20 mouse cellular contexts compared by ENCODE assay signal in the genomic region with DNA sequence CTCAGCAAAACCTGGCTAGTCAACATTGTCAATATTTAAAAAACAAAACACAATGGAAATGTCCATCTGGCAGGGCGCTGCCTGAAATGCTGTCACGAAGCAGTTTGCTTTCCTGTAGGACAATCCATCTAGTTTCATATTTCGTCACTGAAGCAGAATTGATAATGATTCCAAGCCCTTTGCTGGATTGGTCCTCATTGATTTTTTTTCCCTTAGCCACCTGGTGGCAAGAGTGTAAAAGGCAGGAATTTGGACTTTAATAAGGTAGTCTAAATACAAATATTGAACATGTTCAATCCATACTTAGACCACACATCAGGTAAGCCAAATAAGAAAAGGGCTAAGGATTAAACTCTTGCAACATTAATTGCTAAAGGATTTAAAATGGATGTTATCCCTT. TPM values are rescaled to one million over a fixed set of nuclear protein-coding genes. Genes with fewer than 3 reads are reported as not detected.
DNase-seq lines count a peak whose midpoint lies in the region; ATAC-seq and TF ChIP-seq lines count a peak whose summit lies in the region.
"Had no signal": no experiment of that assay in that cellular context is flagged by ENCODE, and none has a peak within 500 bp of the region (broad histone marks: within the 10 kb centered on the region; RNA-seq: fewer than 3 reads in every experiment).

No protein-coding gene starts in this region.

- no peak for TF ChIP-seq POLR2A in liver, adult 2 months (IDR thresholded peaks at IDR 0.05; ENCODE audit: extremely low read depth, insufficient read depth, low read length)
- no peak for TF ChIP-seq POLR2A in MEL (IDR thresholded peaks at IDR 0.05; ENCODE audit: control insufficient read depth in 1 of 2, insufficient read depth in 1 of 2, low read depth in 1 of 2, low read length in 2 of 2, poor library complexity in 1 of 2)

- H3K4me2 ChIP-seq in hindbrain, postnatal 0 days (ENCODE audit: low read depth, low read length), result no peak overlapping the region
- H3K4me2 ChIP-seq in hindbrain, embryonic 14.5 days (replicated peaks), result no peak overlapping the region
- H3K4me2 ChIP-seq in liver, embryonic 12.5 days, result no peak overlapping the region
- H3K4me2 ChIP-seq: neural tube, embryonic 15.5 days had no signal

- no peak for TF ChIP-seq EP300 in MEL (IDR thresholded peaks at IDR 0.05; ENCODE audit: low read depth in 1 of 2, low read length in 2 of 2)

- H3K79me2 ChIP-seq in liver, adult 2 months (ENCODE audit: control insufficient read depth, insufficient read depth, low read length), result peaks cover 11% of the 10 kb centered on the region; the same call in 1 of the 2 replicates
- H3K79me2 ChIP-seq in MEL (ENCODE audit: control insufficient read depth, insufficient read depth, low read length, poor library complexity), result 0 out of 2 replicates have a peak, but pooled peaks cover 1% of the 10 kb centered on the region

- H3K9me3 ChIP-seq in hindbrain, postnatal 0 days (ENCODE audit: low read length), result no peaks in the 10 kb centered on the region
- no peaks in the 10 kb centered on the region for H3K9me3 ChIP-seq in hindbrain, embryonic 14.5 days (ENCODE audit: control insufficient read depth, low read length)
- no peaks in the 10 kb centered on the region for H3K9me3 ChIP-seq in liver, embryonic 12.5 days (replicated peaks)
- no peaks in the 10 kb centered on the region for H3K9me3 ChIP-seq in MEL (replicated peaks; ENCODE audit: insufficient read depth, low read length)
- H3K9me3 ChIP-seq: heart, embryonic 10.5 days; midbrain, embryonic 10.5 days; neural tube, embryonic 15.5 days had no signal

- 65% methylated on average over 3 of the region's 3 CpGs for WGBS in hindbrain, postnatal 0 days
- 72% methylated on average over 3 of the region's 3 CpGs for WGBS in hindbrain, embryonic 14.5 days
- WGBS in liver, adult 2 months, result 22% methylated on average over 3 of the region's 3 CpGs
- WGBS in liver, embryonic 12.5 days (ENCODE audit: insufficient replicate concordance), result 69% methylated on average over 3 of the region's 3 CpGs

- no peaks in the 10 kb centered on the region for H3K27me3 ChIP-seq in hindbrain, postnatal 0 days (ENCODE audit: insufficient read depth, low read length)
- H3K27me3 ChIP-seq in hindbrain, embryonic 14.5 days (ENCODE audit: control insufficient read depth, insufficient read depth, low read length), result no peaks in the 10 kb centered on the region
- H3K27me3 ChIP-seq in liver, adult 2 months (ENCODE audit: control insufficient read depth, insufficient read depth, low read length), result no peaks in the 10 kb centered on the region
- no peaks in the 10 kb centered on the region for H3K27me3 ChIP-seq in liver, embryonic 12.5 days (replicated peaks)
- no peaks in the 10 kb centered on the region for H3K27me3 ChIP-seq in MEL (ENCODE audit: control insufficient read depth in 1 of 2, insufficient read depth in 2 of 2, low read length in 2 of 2)
- H3K27me3 ChIP-seq: neural tube, embryonic 15.5 days had no signal

- no peak; the same call in none of the 2 replicates for TF ChIP-seq RAD21 in MEL (IDR thresholded peaks at IDR 0.05; ENCODE audit: low read depth, low read length)

- H3K4me3 ChIP-seq in hindbrain, postnatal 0 days (ENCODE audit: low read length), result no peak overlapping the region
- H3K4me3 ChIP-seq in hindbrain, embryonic 14.5 days (replicated peaks; ENCODE audit: low read length), result no peak overlapping the region
- no peak overlapping the region for H3K4me3 ChIP-seq in liver, adult 2 months (ENCODE audit: insufficient read depth, low read depth, low read length)
- no peak overlapping the region for H3K4me3 ChIP-seq in liver, embryonic 12.5 days
- H3K4me3 ChIP-seq in MEL (ENCODE audit: control insufficient read depth in 1 of 2, insufficient read depth in 1 of 2, low read depth in 2 of 2, low read length in 2 of 2), result no peak overlapping the region
- H3K4me3 ChIP-seq: erythroblast, embryonic 14.5 days; heart, embryonic 10.5 days; midbrain, embryonic 10.5 days; myocyte; neural tube, embryonic 15.5 days had no signal

- DNase-seq in cerebellum, adult 9-11 months, result peak; percentile 28
- DNase-seq in cerebellum, adult 9-10 months, result no peak
- peak; percentile 27 for DNase-seq in hindbrain, postnatal 0 days (ENCODE audit: low spot score)
- DNase-seq in hindbrain, embryonic 14.5 days (ENCODE audit: low spot score), result no peak
- peak; percentile 97 for DNase-seq in liver, adult 2 months (ENCODE audit: extremely low read depth, low read depth, low spot score)
- DNase-seq in MEL (ENCODE audit: low read depth, low spot score) (no peak), MN1 (ENCODE audit: low spot score) (no peak)
- DNase-seq: adrenal gland, postnatal 10 days; cerebellum, adult 11 months; layer of hippocampus, postnatal 36 days; left cerebral cortex, postnatal 4 days; lung, postnatal 36 days; thymus, postnatal 36 days had no signal

- no peak overlapping the region for H3K9ac ChIP-seq in hindbrain, postnatal 0 days (replicated peaks; ENCODE audit: low read length)
- H3K9ac ChIP-seq in hindbrain, embryonic 14.5 days, result no peak overlapping the region
- H3K9ac ChIP-seq in liver, adult 2 months (ENCODE audit: low read depth, low read length), result no peak overlapping the region; the same call in 1 of the 2 replicates
- no peak overlapping the region for H3K9ac ChIP-seq in liver, embryonic 12.5 days
- H3K9ac ChIP-seq in MEL (ENCODE audit: control insufficient read depth, low read depth, low read length, poor library complexity, severe bottlenecking), result no peak overlapping the region
- H3K9ac ChIP-seq: liver, embryonic 14.5 days; neural tube, embryonic 15.5 days had no signal

- H3K27ac ChIP-seq in hindbrain, postnatal 0 days, result no peak overlapping the region
- H3K27ac ChIP-seq in hindbrain, embryonic 14.5 days, result no peak overlapping the region
- peak overlapping the region; percentile 97 for H3K27ac ChIP-seq in liver, adult 2 months (replicated peaks; ENCODE audit: insufficient read depth, low read depth, low read length)
- H3K27ac ChIP-seq in liver, embryonic 12.5 days, result no peak overlapping the region
- H3K27ac ChIP-seq in MEL (ENCODE audit: control insufficient read depth, low read depth, low read length), result no peak overlapping the region
- H3K27ac ChIP-seq: heart, embryonic 10.5 days; liver, embryonic 14.5 days; midbrain, embryonic 10.5 days had no signal

- ATAC-seq in hindbrain, postnatal 0 days, result no peak
- ATAC-seq in hindbrain, embryonic 14.5 days (ENCODE audit: low FRiP score), result no peak
- no peak for ATAC-seq in liver, embryonic 12.5 days

- peak; percentile 66 for TF ChIP-seq CTCF in hindbrain, postnatal 0 days (IDR thresholded peaks at IDR 0.05; ENCODE audit: low read depth)
- no peak for TF ChIP-seq CTCF in liver, adult 2 months (IDR thresholded peaks at IDR 0.05; ENCODE audit: low read depth, low read length)
- peak in 2 of 3 experiments; percentile 40 to 41; a peak in 4 of 6 replicates for TF ChIP-seq CTCF in MEL (IDR thresholded peaks at IDR 0.05 in 2 of 3, conservative IDR thresholded peaks at IDR 0.05 in 1 of 3; ENCODE audit: control insufficient read depth in 1 of 3, insufficient read depth in 1 of 3, low read depth in 2 of 3, low read length in 3 of 3, poor library complexity in 1 of 3, severe bottlenecking in 1 of 3)

- H3K4me1 ChIP-seq in hindbrain, postnatal 0 days (ENCODE audit: insufficient read depth, low read length), result peaks cover 5% of the 10 kb centered on the region; the same call in 1 of the 2 replicates
- H3K4me1 ChIP-seq in hindbrain, embryonic 14.5 days (replicated peaks; ENCODE audit: control insufficient read depth, insufficient read depth, low read length), result 0 out of 2 replicates have a peak, but pooled peaks cover 3% of the 10 kb centered on the region
- H3K4me1 ChIP-seq in liver, adult 2 months (ENCODE audit: control insufficient read depth, insufficient read depth, low read length), result peaks cover 37% of the 10 kb centered on the region
- H3K4me1 ChIP-seq in liver, embryonic 12.5 days, result no peaks in the 10 kb centered on the region
- no peaks in the 10 kb centered on the region; a peak in 1 of 4 replicates for H3K4me1 ChIP-seq in MEL (ENCODE audit: control insufficient read depth in 1 of 2, insufficient read depth in 2 of 2, low read length in 2 of 2)
- H3K4me1 ChIP-seq: neural tube, embryonic 15.5 days had no signal

- H3K36me3 ChIP-seq in hindbrain, postnatal 0 days (ENCODE audit: insufficient read depth, low read length), result no peaks in the 10 kb centered on the region
- H3K36me3 ChIP-seq in hindbrain, embryonic 14.5 days (replicated peaks; ENCODE audit: control insufficient read depth, insufficient read depth), result no peaks in the 10 kb centered on the region
- peaks cover 21% of the 10 kb centered on the region for H3K36me3 ChIP-seq in liver, adult 2 months (ENCODE audit: control insufficient read depth, insufficient read depth, low read length)
- H3K36me3 ChIP-seq in liver, embryonic 12.5 days, result peaks cover 4% of the 10 kb centered on the region; the same call in 1 of the 2 replicates
- peaks cover 2 to 4% of the 10 kb centered on the region in 2 experiments; a peak in 2 of 4 replicates for H3K36me3 ChIP-seq in MEL (ENCODE audit: control insufficient read depth in 1 of 2, insufficient read depth in 2 of 2, low read length in 2 of 2)
- H3K36me3 ChIP-seq: heart, embryonic 10.5 days; midbrain, embryonic 10.5 days; neural tube, embryonic 15.5 days had no signal

TF ChIP-seq in MEL, 35 proteins besides CTCF, POLR2A, EP300 and RAD21:
- TF ChIP-seq USF2 (IDR thresholded peaks at IDR 0.05; ENCODE audit: borderline replicate concordance in 1 of 2, insufficient read depth in 1 of 2, low read depth in 1 of 2, low read length in 2 of 2), result no peak
- TF ChIP-seq JUND (IDR thresholded peaks at IDR 0.05; ENCODE audit: low read depth, low read length), result no peak
- TF ChIP-seq CHD1 (IDR thresholded peaks at IDR 0.05; ENCODE audit: low read depth, low read length), result no peak
- TF ChIP-seq ZC3H11A (IDR thresholded peaks at IDR 0.05; ENCODE audit: low read depth, low read length), result 0 out of 2 replicates have a peak, but pooled peaks have one; percentile 10
- no peak for TF ChIP-seq POLR2AphosphoS2 (IDR thresholded peaks at IDR 0.05; ENCODE audit: low read length)
- peak; percentile 47 for TF ChIP-seq SMC3 (IDR thresholded peaks at IDR 0.05; ENCODE audit: low read depth, low read length)
- TF ChIP-seq TBP (IDR thresholded peaks at IDR 0.05; ENCODE audit: low read depth, low read length), result no peak
- no peak for TF ChIP-seq MAX (IDR thresholded peaks at IDR 0.05; ENCODE audit: low read length)

RNA-seq across cellular contexts. Expression of gene Ggact, which starts 12.4 kb away (rescaled TPM):
- total RNA-seq in hindbrain, postnatal 0 days (2014; rRNA removed), result 18.4 and 36.5 TPM in 2 replicates
- 27.9 and 29.1 TPM in 2 replicates for polyA plus RNA-seq in hindbrain, postnatal 0 days (2015; fragmentation: Nextera tagmentation; extraction: Ambion mirVana)
- polyA plus RNA-seq in hindbrain, embryonic 14.5 days (2014; fragmentation: Nextera tagmentation; extraction: Ambion mirVana), result 8.6 and 10.6 TPM in 2 replicates
- 122 and 144 TPM in 2 replicates for total RNA-seq in liver, adult 2 months (2014; rRNA removed)
- polyA plus RNA-seq in liver, adult 2 months (2012; rRNA removed), result 187 and 252 TPM in 2 replicates
- 14.3 and 16.1 TPM in 2 replicates for polyA plus RNA-seq in liver, embryonic 12.5 days (2016; fragmentation: Nextera tagmentation; extraction: Ambion mirVana)
- 47.9 and 54.0 TPM in 2 replicates for total RNA-seq in MEL (2012; rRNA removed)
- 10 to 100 TPM in 1 of 2 experiments, not detected in 1; 64.8 TPM for polyA plus RNA-seq in MEL (2012; ENCODE audit: insufficient read depth in 1 of 2, insufficient read length in 2 of 2, low read depth in 1 of 2, low replicate concordance in 2 of 2, missing spikeins in 1 of 2)

Comparison
In these comparisons a context has a peak if more than half of its experiments do, and no peak if none do; other contexts are left out.
1. DNase-seq: peak in cerebellum, adult 9-11 months (single experiment), hindbrain, postnatal 0 days (single experiment) and liver, adult 2 months (single experiment); none in cerebellum, adult 9-10 months (single experiment), hindbrain, embryonic 14.5 days (single experiment), MEL (single experiment) and MN1 (single experiment).